Comparison of ENCODE assay signal across 9 mouse cellular contexts in genomic region chr4:3069341-3069740, GRCm38 (mm10).
DNase-seq lines count a peak whose midpoint lies in the region; ATAC-seq lines count a peak whose summit lies in the region.
"Had no signal": no experiment of that assay in that cellular context is flagged by ENCODE, and none has a peak within 500 bp of the region (broad histone marks: within the 10 kb centered on the region; RNA-seq: fewer than 3 reads in every experiment).

No protein-coding gene starts in this region.

- 62% methylated on average over 1 of the region's 1 CpGs for WGBS in forebrain, embryonic 11.5 days
- 70% methylated on average over 1 of the region's 1 CpGs for WGBS in forebrain, embryonic 14.5 days
- 69% methylated on average over 1 of the region's 1 CpGs for WGBS in neural tube, embryonic 11.5 days
- WGBS in limb, embryonic 13.5 days: 63% methylated on average over 1 of the region's 1 CpGs
- 49% methylated on average over 1 of the region's 1 CpGs for WGBS in neural tube, embryonic 12.5 days

- ATAC-seq in forebrain, embryonic 11.5 days (replicated peaks; ENCODE audit: low FRiP score): peak; percentile 28
- ATAC-seq in forebrain, embryonic 14.5 days: no peak
- ATAC-seq in neural tube, embryonic 11.5 days (ENCODE audit: insufficient read depth, low FRiP score, low TSS enrichment): peak; percentile 32
- peak; percentile 35 for ATAC-seq in limb, embryonic 13.5 days (ENCODE audit: low FRiP score, low read depth)
- ATAC-seq in neural tube, embryonic 12.5 days (ENCODE audit: low FRiP score, low read depth): peak; percentile 13; the same call in 1 of the 2 replicates

- H3K27ac ChIP-seq in forebrain, embryonic 11.5 days (ENCODE audit: low read depth, low read length): no peak overlapping the region
- no peak overlapping the region for H3K27ac ChIP-seq in forebrain, embryonic 14.5 days (ENCODE audit: low read depth, low read length)
- H3K27ac ChIP-seq in neural tube, embryonic 11.5 days (ENCODE audit: low read depth, low read length): no peak overlapping the region
- no peak overlapping the region for H3K27ac ChIP-seq in limb, embryonic 13.5 days
- H3K27ac ChIP-seq in neural tube, embryonic 12.5 days: no peak overlapping the region
- H3K27ac ChIP-seq: liver, embryonic 15.5 days had no signal

- no peak overlapping the region for H3K4me2 ChIP-seq in forebrain, embryonic 11.5 days (ENCODE audit: low read depth, low read length, severe bottlenecking)
- no peak overlapping the region for H3K4me2 ChIP-seq in forebrain, embryonic 14.5 days (ENCODE audit: low read length)
- H3K4me2 ChIP-seq in neural tube, embryonic 11.5 days (ENCODE audit: low read depth): no peak overlapping the region
- no peak overlapping the region for H3K4me2 ChIP-seq in limb, embryonic 13.5 days (replicated peaks)
- H3K4me2 ChIP-seq in neural tube, embryonic 12.5 days (replicated peaks): no peak overlapping the region
- H3K4me2 ChIP-seq: liver, embryonic 15.5 days had no signal

- H3K4me1 ChIP-seq in forebrain, embryonic 11.5 days (replicated peaks; ENCODE audit: control insufficient read depth, insufficient read depth, low read length): no peaks in the 10 kb centered on the region
- H3K4me1 ChIP-seq in forebrain, embryonic 14.5 days (ENCODE audit: control insufficient read depth, insufficient read depth, low read length): no peaks in the 10 kb centered on the region
- H3K4me1 ChIP-seq in neural tube, embryonic 11.5 days (ENCODE audit: control insufficient read depth, insufficient read depth, low read length): no peaks in the 10 kb centered on the region
- no peaks in the 10 kb centered on the region for H3K4me1 ChIP-seq in limb, embryonic 13.5 days
- no peaks in the 10 kb centered on the region for H3K4me1 ChIP-seq in neural tube, embryonic 12.5 days
- H3K4me1 ChIP-seq: liver, embryonic 15.5 days had no signal

- DNase-seq in forebrain, embryonic 11.5 days (ENCODE audit: low spot score): peak; percentile 50
- no peak for DNase-seq in forebrain, embryonic 14.5 days (ENCODE audit: low spot score)
- DNase-seq in neural tube, embryonic 11.5 days (ENCODE audit: low spot score): no peak
- no peak for DNase-seq in neural tube, embryonic 10.5 days (ENCODE audit: extremely low spot score, low spot score)
- DNase-seq in left cerebral cortex, adult 11 months (ENCODE audit: low spot score): no peak
- DNase-seq in cerebellum, adult 9-10 months: no peak

- no peak overlapping the region for H3K4me3 ChIP-seq in forebrain, embryonic 11.5 days (ENCODE audit: low read depth, low read length)
- no peak overlapping the region for H3K4me3 ChIP-seq in forebrain, embryonic 14.5 days (ENCODE audit: low read depth, low read length)
- H3K4me3 ChIP-seq in neural tube, embryonic 11.5 days (ENCODE audit: low read depth, low read length): no peak overlapping the region
- H3K4me3 ChIP-seq in limb, embryonic 13.5 days: no peak overlapping the region
- H3K4me3 ChIP-seq in neural tube, embryonic 12.5 days: no peak overlapping the region
- H3K4me3 ChIP-seq: liver, embryonic 15.5 days had no signal

- no peak overlapping the region for H3K9ac ChIP-seq in forebrain, embryonic 11.5 days (ENCODE audit: low read length)
- no peak overlapping the region for H3K9ac ChIP-seq in forebrain, embryonic 14.5 days (ENCODE audit: low read length)
- no peak overlapping the region for H3K9ac ChIP-seq in neural tube, embryonic 11.5 days (ENCODE audit: low read length)
- H3K9ac ChIP-seq in limb, embryonic 13.5 days: no peak overlapping the region
- H3K9ac ChIP-seq in neural tube, embryonic 12.5 days: no peak overlapping the region
- H3K9ac ChIP-seq: liver, embryonic 15.5 days had no signal

- peaks cover 65% of the 10 kb centered on the region for H3K9me3 ChIP-seq in forebrain, embryonic 11.5 days (ENCODE audit: control insufficient read depth, low read length)
- H3K9me3 ChIP-seq in forebrain, embryonic 14.5 days (replicated peaks; ENCODE audit: control insufficient read depth, low read length): peaks cover 70% of the 10 kb centered on the region
- H3K9me3 ChIP-seq in neural tube, embryonic 11.5 days (ENCODE audit: control insufficient read depth, low read length): peaks cover 65% of the 10 kb centered on the region
- peaks cover 83% of the 10 kb centered on the region for H3K9me3 ChIP-seq in limb, embryonic 13.5 days
- peaks cover 80% of the 10 kb centered on the region for H3K9me3 ChIP-seq in neural tube, embryonic 12.5 days

- H3K27me3 ChIP-seq in forebrain, embryonic 11.5 days (ENCODE audit: control insufficient read depth, insufficient read depth, low read length): no peaks in the 10 kb centered on the region
- H3K27me3 ChIP-seq in forebrain, embryonic 14.5 days (replicated peaks; ENCODE audit: control insufficient read depth, insufficient read depth, low read length): no peaks in the 10 kb centered on the region
- H3K27me3 ChIP-seq in neural tube, embryonic 11.5 days (ENCODE audit: control insufficient read depth, insufficient read depth, low read length): no peaks in the 10 kb centered on the region
- no peaks in the 10 kb centered on the region for H3K27me3 ChIP-seq in limb, embryonic 13.5 days
- H3K27me3 ChIP-seq in neural tube, embryonic 12.5 days (replicated peaks): no peaks in the 10 kb centered on the region
- H3K27me3 ChIP-seq: liver, embryonic 15.5 days had no signal

- H3K36me3 ChIP-seq in forebrain, embryonic 11.5 days (ENCODE audit: control insufficient read depth, insufficient read depth, low read length): no peaks in the 10 kb centered on the region; the same call in 1 of the 2 replicates
- no peaks in the 10 kb centered on the region for H3K36me3 ChIP-seq in forebrain, embryonic 14.5 days (ENCODE audit: control insufficient read depth, insufficient read depth, low read length)
- H3K36me3 ChIP-seq in neural tube, embryonic 11.5 days (ENCODE audit: control insufficient read depth, insufficient read depth, low read length): no peaks in the 10 kb centered on the region; the same call in 1 of the 2 replicates
- no peaks in the 10 kb centered on the region for H3K36me3 ChIP-seq in limb, embryonic 13.5 days
- H3K36me3 ChIP-seq in neural tube, embryonic 12.5 days: 0 out of 2 replicates have a peak, but pooled peaks cover 4% of the 10 kb centered on the region
- H3K36me3 ChIP-seq: liver, embryonic 15.5 days had no signal
